Mouse (Mus musculus): ENCODE results near the gene Chaf1a. TPM values are rescaled to one million over a fixed set of nuclear protein-coding genes. Genes with fewer than 3 reads are reported as not detected.
"Not testable (repeated sequence)": the region's sequence is repeated elsewhere in the genome, so short reads cannot be mapped to it uniquely, and the experiment has no call there.

Gene Chaf1a
- polyA plus RNA-seq, 1 experiment from 2014 or later, result 13.5 TPM

- Histone ChIP-seq H3K27ac (ENCODE audit: low read depth, low read length) (no peak overlapping the region), H3K9ac (ENCODE audit: low read depth, low read length) (no peak overlapping the region), H3K36me3 (ENCODE audit: control insufficient read depth, insufficient read depth, low read length) (peaks cover 70% of the 10 kb centered on the region), H3K4me2 (no peak overlapping the region), H3K4me3 (ENCODE audit: low read depth, low read length) (no peak overlapping the region), H3K9me3 (replicated peaks; ENCODE audit: control insufficient read depth, low read length) (no peaks in the 10 kb centered on the region), H3K27me3 (ENCODE audit: control insufficient read depth, insufficient read depth, low read length) (no peaks in the 10 kb centered on the region), H3K4me1 (ENCODE audit: control insufficient read depth, insufficient read depth, low read length) (peaks cover 4% of the 10 kb centered on the region)
- no peak; the same call in 1 of the 2 replicates for ATAC-seq (replicated peaks; ENCODE audit: insufficient number of reproducible peaks, low FRiP score, low TSS enrichment)
- 96% methylated on average over 14 of the region's 14 CpGs for WGBS (ENCODE audit: insufficient replicate concordance)
Observed at GRCm38 (mm10) chr17:56069066-56069465, 28.8 kb downstream of the Chaf1a start.

- no peak for ATAC-seq (replicated peaks; ENCODE audit: insufficient number of reproducible peaks, low FRiP score, low TSS enrichment)
- no peaks in the 10 kb centered on the region for H3K27me3 ChIP-seq (ENCODE audit: control insufficient read depth, insufficient read depth, low read length)
- H3K9me3 ChIP-seq (replicated peaks; ENCODE audit: control insufficient read depth, low read length), result no peaks in the 10 kb centered on the region
- no peak overlapping the region for H3K27ac ChIP-seq (ENCODE audit: low read depth, low read length)
- peaks cover 52% of the 10 kb centered on the region for H3K36me3 ChIP-seq (ENCODE audit: control insufficient read depth, insufficient read depth, low read length)
- H3K4me1 ChIP-seq (ENCODE audit: control insufficient read depth, insufficient read depth, low read length), result peaks cover 9% of the 10 kb centered on the region
- no peak overlapping the region for H3K9ac ChIP-seq (ENCODE audit: low read depth, low read length)
- no peak overlapping the region for H3K4me3 ChIP-seq (ENCODE audit: low read depth, low read length)
- H3K4me2 ChIP-seq, result no peak overlapping the region
Observed at GRCm38 (mm10) chr17:56071126-56071525, 30.9 kb downstream of the Chaf1a start.

- H3K4me2 ChIP-seq, result no peak overlapping the region
- no peak overlapping the region for H3K9ac ChIP-seq (ENCODE audit: low read depth, low read length)
- ATAC-seq (replicated peaks; ENCODE audit: insufficient number of reproducible peaks, low FRiP score, low TSS enrichment), result no peak
- H3K27ac ChIP-seq (ENCODE audit: low read depth, low read length), result no peak overlapping the region
- no peak overlapping the region for H3K4me3 ChIP-seq (ENCODE audit: low read depth, low read length)
- peaks cover 43% of the 10 kb centered on the region for H3K36me3 ChIP-seq (ENCODE audit: control insufficient read depth, insufficient read depth, low read length)
- peaks cover 9% of the 10 kb centered on the region for H3K4me1 ChIP-seq (ENCODE audit: control insufficient read depth, insufficient read depth, low read length)
- 92% methylated on average over 5 of the region's 5 CpGs for WGBS (ENCODE audit: insufficient replicate concordance)
- no peaks in the 10 kb centered on the region for H3K27me3 ChIP-seq (ENCODE audit: control insufficient read depth, insufficient read depth, low read length)
- no peaks in the 10 kb centered on the region for H3K9me3 ChIP-seq (replicated peaks; ENCODE audit: control insufficient read depth, low read length)
Observed at GRCm38 (mm10) chr17:56072243-56072642, 32.0 kb downstream of the Chaf1a start.

GRCm38 (mm10) chr17:56074097-56074826 lies 34.0 kb downstream of the Chaf1a start:
- ATAC-seq (replicated peaks; ENCODE audit: insufficient number of reproducible peaks, low FRiP score, low TSS enrichment), result peak; percentile 46
- Histone ChIP-seq H3K4me1 (ENCODE audit: control insufficient read depth, insufficient read depth, low read length) (peaks cover 9% of the 10 kb centered on the region), H3K4me2 (peak overlapping the region; percentile 67)

GRCm38 (mm10) chr17:56074827-56075208 lies 34.6 kb downstream of the Chaf1a start, which contains the start of gene Ubxn6:
Gene Ubxn6, minus strand, starts transcription at chr17:56075028.
- under 1% methylated on average over 35 of the region's 35 CpGs for WGBS (ENCODE audit: insufficient replicate concordance)
- H3K9me3 ChIP-seq (replicated peaks; ENCODE audit: control insufficient read depth, low read length), result no peaks in the 10 kb centered on the region
- peak within 1 kb of the TSS; percentile 98 for H3K27ac ChIP-seq (ENCODE audit: low read depth, low read length)
- ATAC-seq (replicated peaks; ENCODE audit: insufficient number of reproducible peaks, low FRiP score, low TSS enrichment), result peak; percentile 50
- peak within 1 kb of the TSS; percentile 67 for H3K4me2 ChIP-seq
- H3K36me3 ChIP-seq (ENCODE audit: control insufficient read depth, insufficient read depth, low read length), result peaks cover 18% of the 10 kb centered on the region
- no peaks in the 10 kb centered on the region for H3K27me3 ChIP-seq (ENCODE audit: control insufficient read depth, insufficient read depth, low read length)
- peak within 1 kb of the TSS; percentile 85 for H3K9ac ChIP-seq (ENCODE audit: low read depth, low read length)
- H3K4me1 ChIP-seq (ENCODE audit: control insufficient read depth, insufficient read depth, low read length), result peaks cover 9% of the 10 kb centered on the region
- H3K4me3 ChIP-seq (ENCODE audit: low read depth, low read length), result peak within 1 kb of the TSS; percentile 84

More at GRCm38 (mm10) chr17:56074097-56074826, 34.0 kb downstream of the Chaf1a start:
- H3K9ac ChIP-seq (ENCODE audit: low read depth, low read length), result peak overlapping the region; percentile 85
- WGBS (ENCODE audit: insufficient replicate concordance), result 7% methylated on average over 22 of the region's 22 CpGs
- peaks cover 24% of the 10 kb centered on the region for H3K36me3 ChIP-seq (ENCODE audit: control insufficient read depth, insufficient read depth, low read length)
- peak overlapping the region; percentile 98 for H3K27ac ChIP-seq (ENCODE audit: low read depth, low read length)
- H3K4me3 ChIP-seq (ENCODE audit: low read depth, low read length), result peak overlapping the region; percentile 84
- H3K9me3 ChIP-seq (replicated peaks; ENCODE audit: control insufficient read depth, low read length), result no peaks in the 10 kb centered on the region
- no peaks in the 10 kb centered on the region for H3K27me3 ChIP-seq (ENCODE audit: control insufficient read depth, insufficient read depth, low read length)

GRCm38 (mm10) chr17:56077523-56077922 lies 37.3 kb downstream of the Chaf1a start:
- H3K27me3 ChIP-seq (ENCODE audit: control insufficient read depth, insufficient read depth, low read length), result no peaks in the 10 kb centered on the region
- H3K27ac ChIP-seq (ENCODE audit: low read depth, low read length), result no peak overlapping the region
- H3K9me3 ChIP-seq (replicated peaks; ENCODE audit: control insufficient read depth, low read length), result no peaks in the 10 kb centered on the region
- H3K9ac ChIP-seq (ENCODE audit: low read depth, low read length), result no peak overlapping the region
- no peak overlapping the region for H3K4me3 ChIP-seq (ENCODE audit: low read depth, low read length)
- H3K36me3 ChIP-seq (ENCODE audit: control insufficient read depth, insufficient read depth, low read length), result peaks cover 4% of the 10 kb centered on the region; the same call in 1 of the 2 replicates
- WGBS (ENCODE audit: insufficient replicate concordance), result 81% methylated on average over 5 of the region's 5 CpGs
- no peak overlapping the region for H3K4me2 ChIP-seq
- H3K4me1 ChIP-seq (ENCODE audit: control insufficient read depth, insufficient read depth, low read length), result peaks cover 24% of the 10 kb centered on the region
- no peak for ATAC-seq (replicated peaks; ENCODE audit: insufficient number of reproducible peaks, low FRiP score, low TSS enrichment)

GRCm38 (mm10) chr17:56078361-56078760 lies 38.1 kb downstream of the Chaf1a start:
- not testable (repeated sequence) for ATAC-seq (replicated peaks; ENCODE audit: insufficient number of reproducible peaks, low FRiP score, low TSS enrichment); H3K9ac ChIP-seq (ENCODE audit: low read depth, low read length); H3K27me3 ChIP-seq (ENCODE audit: control insufficient read depth, insufficient read depth, low read length); H3K9me3 ChIP-seq (replicated peaks; ENCODE audit: control insufficient read depth, low read length)
- peak overlapping the region; percentile 55 for H3K4me2 ChIP-seq
- H3K36me3 ChIP-seq (ENCODE audit: control insufficient read depth, insufficient read depth, low read length), result peaks cover 11% of the 10 kb centered on the region; the same call in 1 of the 2 replicates
- H3K4me3 ChIP-seq (ENCODE audit: low read depth, low read length), result peak overlapping the region; percentile 26
- H3K4me1 ChIP-seq (ENCODE audit: control insufficient read depth, insufficient read depth, low read length), result peaks cover 24% of the 10 kb centered on the region
- 62% methylated on average over 9 of the region's 9 CpGs for WGBS (ENCODE audit: insufficient replicate concordance)
- peak overlapping the region; percentile 32 for H3K27ac ChIP-seq (ENCODE audit: low read depth, low read length)

- H3K4me1 ChIP-seq (ENCODE audit: control insufficient read depth, insufficient read depth, low read length), result peaks cover 19% of the 10 kb centered on the region
- peak within 1 kb of the TSS; percentile 46 for H3K27ac ChIP-seq (ENCODE audit: low read depth, low read length)
- peaks cover 13% of the 10 kb centered on the region; the same call in 1 of the 2 replicates for H3K36me3 ChIP-seq (ENCODE audit: control insufficient read depth, insufficient read depth, low read length)
- peak; percentile 92 for ATAC-seq (replicated peaks; ENCODE audit: insufficient number of reproducible peaks, low FRiP score, low TSS enrichment)
- peak within 1 kb of the TSS; percentile 79 for H3K9ac ChIP-seq (ENCODE audit: low read depth, low read length)
- under 1% methylated on average over 61 of the region's 61 CpGs for WGBS (ENCODE audit: insufficient replicate concordance)
- no peaks in the 10 kb centered on the region for H3K9me3 ChIP-seq (replicated peaks; ENCODE audit: control insufficient read depth, low read length)
- H3K4me3 ChIP-seq (ENCODE audit: low read depth, low read length), result peak within 1 kb of the TSS; percentile 77
- H3K27me3 ChIP-seq (ENCODE audit: control insufficient read depth, insufficient read depth, low read length), result no peaks in the 10 kb centered on the region
- peak within 1 kb of the TSS; percentile 86 for H3K4me2 ChIP-seq
Observed at GRCm38 (mm10) chr17:56078880-56079795, 38.9 kb downstream of the Chaf1a start, which contains the start of gene Hdgfl2. Gene Hdgfl2, plus strand, starts transcription at chr17:56079634.

All from heart, embryonic 11.5 days (tissue).